Mouse (Mus musculus): ENCODE results near the gene Dbr1. TPM values are rescaled to one million over a fixed set of nuclear protein-coding genes. Genes with fewer than 3 reads are reported as not detected.

Dbr1 gene
- 8.0 TPM for polyA plus RNA-seq (2014; fragmentation: Illumina TruSeq; extraction: RNeasy Lipid Tissue Mini Kit (QIAGEN cat#74804); ENCODE audit: low read depth, low replicate concordance)

GRCm38 (mm10) chr9:99575677-99576480 is at the start of gene Dbr1:
TSS of gene Dbr1 (plus strand) at chr9:99575799.

GRCm38 (mm10) chr9:99568347-99569070 is 7.1 kb upstream of the Dbr1 start, which contains the start of gene Armc8:
TSS of gene Armc8 (minus strand) at chr9:99568899.

GRCm38 (mm10) chr9:99612202-99612601 is 36.6 kb downstream of the Dbr1 start, which contains the start of gene A4gnt:
TSS of gene A4gnt (plus strand) at chr9:99612502.

GRCm38 (mm10) chr9:99629281-99630011 is 53.8 kb downstream of the Dbr1 start, which contains the start of gene Dzip1l:
TSS of gene Dzip1l (plus strand) at chr9:99629496.

Other genes with a start within 250 kb of the Dbr1 start
- 9.5 TPM for gene Esyt3, start 217.2 kb upstream of the Dbr1 start, polyA plus RNA-seq (2014; fragmentation: Illumina TruSeq; extraction: RNeasy Lipid Tissue Mini Kit (QIAGEN cat#74804); ENCODE audit: low read depth, low replicate concordance)
- 8.1 TPM for gene Mras, start 138.4 kb upstream of the Dbr1 start, polyA plus RNA-seq (2014; fragmentation: Illumina TruSeq; extraction: RNeasy Lipid Tissue Mini Kit (QIAGEN cat#74804); ENCODE audit: low read depth, low replicate concordance)
- not detected for gene Nme9, start 124.3 kb upstream of the Dbr1 start, polyA plus RNA-seq (2014; fragmentation: Illumina TruSeq; extraction: RNeasy Lipid Tissue Mini Kit (QIAGEN cat#74804); ENCODE audit: low read depth, low replicate concordance)
- 30.6 TPM for gene Armc8, start 6.9 kb upstream of the Dbr1 start, polyA plus RNA-seq (2014; fragmentation: Illumina TruSeq; extraction: RNeasy Lipid Tissue Mini Kit (QIAGEN cat#74804); ENCODE audit: low read depth, low replicate concordance)
- not detected for gene A4gnt, start 36.7 kb downstream of the Dbr1 start, polyA plus RNA-seq (2014; fragmentation: Illumina TruSeq; extraction: RNeasy Lipid Tissue Mini Kit (QIAGEN cat#74804); ENCODE audit: low read depth, low replicate concordance)
- 0.29 TPM for gene Dzip1l, start 53.7 kb downstream of the Dbr1 start, polyA plus RNA-seq (2014; fragmentation: Illumina TruSeq; extraction: RNeasy Lipid Tissue Mini Kit (QIAGEN cat#74804); ENCODE audit: low read depth, low replicate concordance)
- not detected for gene Cldn18, start 141.5 kb downstream of the Dbr1 start, polyA plus RNA-seq (2014; fragmentation: Illumina TruSeq; extraction: RNeasy Lipid Tissue Mini Kit (QIAGEN cat#74804); ENCODE audit: low read depth, low replicate concordance)